Mouse (Mus musculus) midbrain, embryonic 13.5 days (tissue): ENCODE results near the gene Cdkn1a. TPM values are rescaled to one million over a fixed set of nuclear protein-coding genes. Genes with fewer than 3 reads are reported as not detected.
"Not testable (repeated sequence)": the region's sequence is repeated elsewhere in the genome, so short reads cannot be mapped to it uniquely, and the experiment has no call there.

Experiments
- ATAC-seq: fragments of 200-750 bp; cut with Nextera tagmentation; 2 replicates; pipeline ENCODE4 v1.8.0; 2017; ENCODE audit warnings: mild to moderate bottlenecking, moderate TSS enrichment, moderate library complexity
- H3K27ac ChIP-seq: fragments of 300-500 bp; sonication (generic); 2 replicates; pipeline ENCODE4 v1.5.1; 2015; ENCODE audit warnings: inconsistent platforms, mild to moderate bottlenecking, moderate library complexity
- H3K27me3 ChIP-seq: fragments of 300-500 bp; sonication (generic); 2 replicates; pipeline ENCODE4 v1.6.1; 2015; ENCODE audit warnings: mild to moderate bottlenecking, inconsistent platforms
- H3K36me3 ChIP-seq: fragments of 300-500 bp; sonication (generic); 2 replicates; pipeline ENCODE4 v1.6.1; 2015; ENCODE audit warnings: mild to moderate bottlenecking, inconsistent platforms
- H3K4me1 ChIP-seq: fragments of 300-500 bp; sonication (generic); replicated peaks from 2 replicates; pipeline ENCODE4 v1.6.1; 2015; ENCODE audit warnings: inconsistent platforms
- H3K4me2 ChIP-seq: fragments of 300-500 bp; sonication (generic); replicated peaks from 2 replicates; pipeline ENCODE4 v1.6.1; 2015; ENCODE audit warnings: moderate library complexity, mild to moderate bottlenecking, inconsistent platforms
- H3K4me3 ChIP-seq: fragments of 300-500 bp; sonication (generic); replicated peaks from 2 replicates; pipeline ENCODE4 v1.5.1; 2015; ENCODE audit warnings: mild to moderate bottlenecking, inconsistent platforms
- H3K9ac ChIP-seq: fragments of 300-500 bp; sonication (generic); replicated peaks from 2 replicates; pipeline ENCODE4 v1.6.1; 2015; ENCODE audit warnings: mild to moderate bottlenecking, inconsistent platforms
- H3K9me3 ChIP-seq: fragments of 300-500 bp; sonication (generic); 2 replicates; pipeline ENCODE4 v1.6.1; 2016; ENCODE audit warnings: mild to moderate bottlenecking, inconsistent platforms
- WGBS: fragments of 180-500 bp; shearing (Covaris S2); methylation state at CpG from one replicate; pipeline ENCODE4 v1.1.7; 2015; 5-methylcytosine and 5-hydroxymethylcytosine counted together
- polyA plus RNA-seq: library from polyadenylated mRNA; unstranded; fragments of >200 nt; fragmentation: Nextera tagmentation; extraction: Ambion mirVana; gene quantifications from 2 replicates; pipeline ENCODE4 v1.2.1, GENCODE M21; 2015

Cdkn1a gene
- polyA plus RNA-seq, 1 experiment from 2014 or later, result 47.4 TPM

- not testable (repeated sequence) for ATAC-seq, H3K27me3 ChIP-seq, H3K27ac ChIP-seq, H3K9me3 ChIP-seq, H3K4me3 ChIP-seq, H3K4me1 ChIP-seq, H3K9ac ChIP-seq, H3K4me2 ChIP-seq, H3K36me3 ChIP-seq
- WGBS, result 89% methylated on average over 6 of the region's 6 CpGs
Measured at GRCm38 (mm10) chr17:29110356-29110755, 19.6 kb downstream of the Cdkn1a start.

GRCm38 (mm10) chr17:29111332-29111731 is 20.6 kb downstream of the Cdkn1a start:
- Histone ChIP-seq H3K4me1 (no peaks in the 10 kb centered on the region), H3K4me3 (no peak overlapping the region), H3K9ac (no peak overlapping the region), H3K4me2 (no peak overlapping the region), H3K9me3 (no peaks in the 10 kb centered on the region), H3K27ac (no peak overlapping the region), H3K27me3 (no peaks in the 10 kb centered on the region), H3K36me3 (no peaks in the 10 kb centered on the region)
- ATAC-seq, result no peak
- 87% methylated on average over 5 of the region's 5 CpGs for WGBS

GRCm38 (mm10) chr17:29113591-29114352 is 23.0 kb downstream of the Cdkn1a start, which contains the start of gene Rab44:
TSS of gene Rab44 (plus strand) at chr17:29114145.
- Histone ChIP-seq H3K9ac (no peak within 1 kb of the TSS), H3K9me3 (no peaks in the 10 kb centered on the region), H3K27me3 (no peaks in the 10 kb centered on the region), H3K4me2 (no peak within 1 kb of the TSS), H3K36me3 (no peaks in the 10 kb centered on the region), H3K27ac (no peak within 1 kb of the TSS), H3K4me1 (no peaks in the 10 kb centered on the region), H3K4me3 (no peak within 1 kb of the TSS)
- WGBS, result 94% methylated on average over 13 of the region's 13 CpGs
- no peak for ATAC-seq

- WGBS, result 79% methylated on average over 12 of the region's 12 CpGs
- Histone ChIP-seq H3K27me3 (no peaks in the 10 kb centered on the region), H3K4me2 (no peak overlapping the region), H3K9me3 (no peaks in the 10 kb centered on the region), H3K4me3 (no peak overlapping the region), H3K36me3 (no peaks in the 10 kb centered on the region), H3K4me1 (no peaks in the 10 kb centered on the region), H3K9ac (no peak overlapping the region), H3K27ac (no peak overlapping the region)
- ATAC-seq, result no peak
Measured at GRCm38 (mm10) chr17:29116023-29116422, 25.2 kb downstream of the Cdkn1a start.

GRCm38 (mm10) chr17:29117006-29117648 is 26.4 kb downstream of the Cdkn1a start:
- Histone ChIP-seq H3K27ac (no peak overlapping the region), H3K4me3 (no peak overlapping the region), H3K9me3 (no peaks in the 10 kb centered on the region), H3K4me2 (no peak overlapping the region), H3K9ac (no peak overlapping the region), H3K36me3 (no peaks in the 10 kb centered on the region), H3K4me1 (no peaks in the 10 kb centered on the region), H3K27me3 (no peaks in the 10 kb centered on the region)
- WGBS, result 83% methylated on average over 8 of the region's 8 CpGs
- ATAC-seq, result no peak

- Histone ChIP-seq H3K4me3 (no peak overlapping the region), H3K4me1 (no peaks in the 10 kb centered on the region), H3K9ac (no peak overlapping the region), H3K4me2 (no peak overlapping the region), H3K27me3 (no peaks in the 10 kb centered on the region), H3K9me3 (no peaks in the 10 kb centered on the region), H3K27ac (no peak overlapping the region), H3K36me3 (no peaks in the 10 kb centered on the region)
- ATAC-seq, result no peak
- WGBS, result 74% methylated on average over 5 of the region's 5 CpGs
Measured at GRCm38 (mm10) chr17:29118057-29118456, 27.3 kb downstream of the Cdkn1a start.

GRCm38 (mm10) chr17:29120666-29121065 is 29.9 kb downstream of the Cdkn1a start:
- Histone ChIP-seq H3K4me3 (no peak overlapping the region), H3K9me3 (no peaks in the 10 kb centered on the region), H3K9ac (no peak overlapping the region), H3K27me3 (no peaks in the 10 kb centered on the region), H3K4me1 (no peaks in the 10 kb centered on the region), H3K27ac (no peak overlapping the region), H3K36me3 (no peaks in the 10 kb centered on the region), H3K4me2 (no peak overlapping the region)
- ATAC-seq, result no peak
- 49% methylated on average over 12 of the region's 12 CpGs for WGBS

GRCm38 (mm10) chr17:29122817-29123216 is 32.0 kb downstream of the Cdkn1a start:
- no peak overlapping the region for H3K9ac ChIP-seq
- H3K4me3 ChIP-seq, result no peak overlapping the region
- H3K9me3 ChIP-seq, result no peaks in the 10 kb centered on the region
- no peak overlapping the region for H3K4me2 ChIP-seq
- 85% methylated on average over 6 of the region's 6 CpGs for WGBS
- H3K27ac ChIP-seq, result no peak overlapping the region
- no peaks in the 10 kb centered on the region for H3K36me3 ChIP-seq
- ATAC-seq, result no peak
- H3K27me3 ChIP-seq, result no peaks in the 10 kb centered on the region
- no peaks in the 10 kb centered on the region for H3K4me1 ChIP-seq

- Histone ChIP-seq H3K27me3 (no peaks in the 10 kb centered on the region), H3K27ac (no peak overlapping the region), H3K9ac (no peak overlapping the region), H3K36me3 (no peaks in the 10 kb centered on the region), H3K4me1 (no peaks in the 10 kb centered on the region), H3K9me3 (no peaks in the 10 kb centered on the region), H3K4me3 (no peak overlapping the region), H3K4me2 (no peak overlapping the region)
- no peak for ATAC-seq
- WGBS, result 78% methylated on average over 6 of the region's 6 CpGs
Measured at GRCm38 (mm10) chr17:29123578-29124174, 32.9 kb downstream of the Cdkn1a start.

- Histone ChIP-seq H3K4me2 (no peak overlapping the region), H3K27me3 (no peaks in the 10 kb centered on the region), H3K9me3 (no peaks in the 10 kb centered on the region), H3K4me1 (0 out of 2 replicates have a peak, but pooled peaks cover 2% of the 10 kb centered on the region), H3K9ac (no peak overlapping the region), H3K27ac (no peak overlapping the region), H3K4me3 (no peak overlapping the region), H3K36me3 (no peaks in the 10 kb centered on the region)
- ATAC-seq, result no peak
- WGBS, result 91% methylated on average over 3 of the region's 3 CpGs
Measured at GRCm38 (mm10) chr17:29126561-29126960, 35.8 kb downstream of the Cdkn1a start.

- Histone ChIP-seq H3K4me3 (no peak overlapping the region), H3K27ac (no peak overlapping the region), H3K9me3 (no peaks in the 10 kb centered on the region), H3K9ac (no peak overlapping the region), H3K4me1 (0 out of 2 replicates have a peak, but pooled peaks cover 2% of the 10 kb centered on the region), H3K36me3 (no peaks in the 10 kb centered on the region), H3K27me3 (no peaks in the 10 kb centered on the region), H3K4me2 (no peak overlapping the region)
- no peak for ATAC-seq
- WGBS, result 52% methylated on average over 5 of the region's 5 CpGs
Measured at GRCm38 (mm10) chr17:29129341-29129740, 38.6 kb downstream of the Cdkn1a start.

- H3K4me3 ChIP-seq, result no peak overlapping the region
- H3K27me3 ChIP-seq, result no peaks in the 10 kb centered on the region
- no peaks in the 10 kb centered on the region for H3K9me3 ChIP-seq
- no peak overlapping the region for H3K27ac ChIP-seq
- no peak overlapping the region for H3K4me2 ChIP-seq
- 70% methylated on average over 5 of the region's 5 CpGs for WGBS
- H3K4me1 ChIP-seq, result 0 out of 2 replicates have a peak, but pooled peaks cover 2% of the 10 kb centered on the region
- H3K36me3 ChIP-seq, result no peaks in the 10 kb centered on the region
- no peak for ATAC-seq
- no peak overlapping the region for H3K9ac ChIP-seq
Measured at GRCm38 (mm10) chr17:29135066-29135465, 44.3 kb downstream of the Cdkn1a start.
